Mouse (Mus musculus) neural tube, embryonic 11.5 days (tissue): ENCODE results near the gene Picalm. TPM values are rescaled to one million over a fixed set of nuclear protein-coding genes. Genes with fewer than 3 reads are reported as not detected.
"Not testable (repeated sequence)": the region's sequence is repeated elsewhere in the genome, so short reads cannot be mapped to it uniquely, and the experiment has no call there.

Experiments used
- ATAC-seq: fragments of 200-750 bp; cut with Nextera tagmentation; 2 replicates; pipeline ENCODE4 v1.8.0; 2017; ENCODE audit warnings: moderate number of reproducible peaks, mild to moderate bottlenecking, moderate TSS enrichment, moderate library complexity; ENCODE audit not compliant: insufficient read depth, low FRiP score, low TSS enrichment
- DNase-seq: peaks from one replicate; pipeline ENCODE4 v3.0.0-alpha.2; 2015; ENCODE audit warnings: low spot score
- H3K27ac ChIP-seq: fragments of 300-500 bp; sonication (generic); 2 replicates; pipeline ENCODE4 v1.5.1; 2014; ENCODE audit warnings: low read depth, mild to moderate bottlenecking, low read length
- H3K27me3 ChIP-seq: fragments of 300-500 bp; sonication (generic); 2 replicates; pipeline ENCODE4 v1.6.1; 2014; ENCODE audit warnings: mild to moderate bottlenecking, low read length, mixed read lengths; ENCODE audit not compliant: control insufficient read depth, insufficient read depth
- H3K36me3 ChIP-seq: fragments of 300-500 bp; sonication (generic); 2 replicates; pipeline ENCODE4 v1.6.1; 2014; ENCODE audit warnings: mild to moderate bottlenecking, low read length, moderate library complexity, mixed read lengths; ENCODE audit not compliant: control insufficient read depth, insufficient read depth
- H3K4me1 ChIP-seq: fragments of 300-500 bp; sonication (generic); 2 replicates; pipeline ENCODE4 v1.6.1; 2014; ENCODE audit warnings: low read length, mixed read lengths; ENCODE audit not compliant: control insufficient read depth, insufficient read depth
- H3K4me2 ChIP-seq: fragments of 300-500 bp; sonication (generic); 2 replicates; pipeline ENCODE4 v1.6.1; 2014; ENCODE audit warnings: low read depth, mild to moderate bottlenecking, moderate library complexity
- H3K4me3 ChIP-seq: fragments of 300-500 bp; sonication (generic); 2 replicates; pipeline ENCODE4 v1.5.1; 2014; ENCODE audit warnings: low read depth, low read length
- H3K9ac ChIP-seq: fragments of 300-500 bp; sonication (generic); 2 replicates; pipeline ENCODE4 v1.6.1; 2014; ENCODE audit warnings: mild to moderate bottlenecking, low read length
- H3K9me3 ChIP-seq: fragments of 300-500 bp; sonication (generic); 2 replicates; pipeline ENCODE4 v1.6.1; 2016; ENCODE audit warnings: low read length; ENCODE audit not compliant: control insufficient read depth
- WGBS: fragments of 180-500 bp; shearing (Covaris S2); extraction: QIAGEN DNeasy Blood & Tissue Kit; methylation state at CpG from one replicate; pipeline ENCODE4 v1.1.7; 2014; 5-methylcytosine and 5-hydroxymethylcytosine counted together
- polyA plus RNA-seq: library from polyadenylated mRNA; unstranded; fragments of >200 nt; fragmentation: Nextera tagmentation; extraction: Ambion mirVana; gene quantifications from 2 replicates; pipeline ENCODE4 v1.2.1, GENCODE M21; 2014

Picalm gene
- polyA plus RNA-seq, 1 experiment from 2014 or later = 37.5 TPM

- no peak for DNase-seq
- WGBS = 87% methylated on average over 2 of the region's 2 CpGs
These were observed 28.0 kb downstream of the Picalm start for GRCm38 (mm10) chr7:90158034-90158433.

GRCm38 (mm10) chr7:90160598-90160997 lies 30.6 kb downstream of the Picalm start:
- Histone ChIP-seq H3K36me3 (peaks cover 6% of the 10 kb centered on the region; the same call in 1 of the 2 replicates), H3K27me3 (no peaks in the 10 kb centered on the region), H3K9me3 (no peaks in the 10 kb centered on the region), H3K4me2 (no peak overlapping the region), H3K4me1 (no peaks in the 10 kb centered on the region), H3K9ac (no peak overlapping the region), H3K27ac (no peak overlapping the region), H3K4me3 (no peak overlapping the region)
- ATAC-seq (no peak), DNase-seq (no peak)
- 96% methylated on average over 5 of the region's 5 CpGs for WGBS

More at GRCm38 (mm10) chr7:90158034-90158433, 28.0 kb downstream of the Picalm start:
- Histone ChIP-seq H3K9me3 (no peaks in the 10 kb centered on the region), H3K4me2 (no peak overlapping the region), H3K4me3 (no peak overlapping the region), H3K27ac (no peak overlapping the region), H3K27me3 (no peaks in the 10 kb centered on the region), H3K9ac (no peak overlapping the region), H3K36me3 (peaks cover 6% of the 10 kb centered on the region; the same call in 1 of the 2 replicates), H3K4me1 (no peaks in the 10 kb centered on the region)
- ATAC-seq = no peak

DNA sequence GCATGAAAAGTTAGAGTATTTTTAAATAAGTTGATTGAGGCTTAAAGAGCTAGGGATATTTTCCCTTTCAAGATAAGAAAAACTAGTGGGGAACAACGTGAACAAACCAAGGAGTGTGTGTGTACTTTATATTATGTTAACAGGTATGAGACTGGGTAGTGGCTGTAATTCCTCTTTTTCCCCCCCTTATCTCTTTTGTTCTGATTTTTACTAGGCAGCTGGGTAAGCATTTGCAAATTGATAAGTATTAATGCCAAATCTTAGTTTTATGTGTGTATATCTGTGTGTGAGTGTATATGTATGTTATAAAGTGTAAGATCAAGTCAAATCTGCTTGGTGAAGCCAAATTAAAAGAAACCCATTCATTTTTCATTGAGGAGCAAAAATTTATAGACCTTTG lies 34.3 kb downstream of the Picalm start:
- H3K4me3 ChIP-seq = no peak overlapping the region
- DNase-seq (no peak), ATAC-seq (no peak)
- no peak overlapping the region for H3K9ac ChIP-seq
- H3K27ac ChIP-seq = no peak overlapping the region
- WGBS = 100% methylated on average over 1 of the region's 1 CpGs
- no peaks in the 10 kb centered on the region for H3K9me3 ChIP-seq
- peaks cover 10% of the 10 kb centered on the region; the same call in 1 of the 2 replicates for H3K36me3 ChIP-seq
- H3K27me3 ChIP-seq = no peaks in the 10 kb centered on the region
- H3K4me1 ChIP-seq = no peaks in the 10 kb centered on the region
- no peak overlapping the region for H3K4me2 ChIP-seq

DNA sequence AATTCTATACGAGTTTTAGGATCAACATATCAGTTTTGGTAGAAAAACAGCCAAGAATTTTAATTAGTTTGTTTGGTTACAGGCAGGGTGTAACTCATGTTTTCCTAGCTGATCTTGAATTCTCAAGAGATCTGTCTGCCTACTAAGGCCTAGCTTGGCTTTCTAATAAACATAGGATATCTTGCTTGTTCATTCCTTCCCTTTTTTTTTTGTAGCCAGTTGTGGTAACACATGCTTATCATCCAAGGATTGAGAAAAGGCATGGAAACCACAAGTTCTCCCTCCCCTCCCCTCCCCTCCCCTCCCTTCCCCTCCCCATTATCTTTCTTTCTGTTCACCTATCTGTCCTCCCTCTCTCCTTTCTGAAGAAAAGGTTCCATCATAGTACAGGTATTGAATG lies 36.0 kb downstream of the Picalm start:
- H3K9ac ChIP-seq = no peak overlapping the region
- H3K27me3 ChIP-seq = no peaks in the 10 kb centered on the region
- DNase-seq (no peak), ATAC-seq (no peak)
- H3K27ac ChIP-seq = no peak overlapping the region
- H3K36me3 ChIP-seq = peaks cover 8% of the 10 kb centered on the region; the same call in 1 of the 2 replicates
- no peaks in the 10 kb centered on the region for H3K9me3 ChIP-seq
- no peak overlapping the region for H3K4me3 ChIP-seq
- WGBS = 81% methylated on average over 1 of the region's 1 CpGs
- no peak overlapping the region for H3K4me2 ChIP-seq
- H3K4me1 ChIP-seq = no peaks in the 10 kb centered on the region

DNA sequence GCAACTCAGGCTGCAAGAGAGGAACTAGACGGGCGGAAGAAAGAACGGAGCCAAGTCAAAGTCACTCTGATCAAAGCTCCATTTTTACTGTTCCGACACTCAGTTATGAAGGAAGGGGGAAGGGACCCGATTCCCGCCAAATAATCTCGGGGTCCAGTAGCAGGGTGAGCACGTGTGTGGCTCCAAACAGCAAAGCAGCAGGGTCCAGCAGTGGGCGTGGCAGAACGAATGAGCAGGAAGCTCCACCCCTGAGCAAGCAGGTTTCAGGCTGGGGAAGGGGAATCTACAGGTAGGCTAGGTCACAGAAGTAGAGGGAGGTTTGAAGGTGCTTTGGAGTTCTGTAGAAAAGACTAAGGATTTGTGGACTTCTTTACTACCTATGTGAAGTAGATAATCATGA lies 37.8 kb downstream of the Picalm start:
- WGBS = 82% methylated on average over 10 of the region's 10 CpGs
- not testable (repeated sequence) for H3K4me3 ChIP-seq, H3K9ac ChIP-seq, H3K4me1 ChIP-seq, H3K9me3 ChIP-seq, H3K4me2 ChIP-seq, ATAC-seq, H3K27ac ChIP-seq, H3K36me3 ChIP-seq, DNase-seq, H3K27me3 ChIP-seq

- H3K4me3 ChIP-seq = no peak overlapping the region
- no peak overlapping the region for H3K27ac ChIP-seq
- ATAC-seq (no peak), DNase-seq (no peak)
- no peaks in the 10 kb centered on the region for H3K9me3 ChIP-seq
- no peaks in the 10 kb centered on the region for H3K36me3 ChIP-seq
- no peak overlapping the region for H3K9ac ChIP-seq
- 96% methylated on average over 1 of the region's 1 CpGs for WGBS
- H3K4me2 ChIP-seq = no peak overlapping the region
- no peaks in the 10 kb centered on the region for H3K4me1 ChIP-seq
- no peaks in the 10 kb centered on the region for H3K27me3 ChIP-seq
These were observed 43.8 kb downstream of the Picalm start for GRCm38 (mm10) chr7:90173778-90174177.

DNA sequence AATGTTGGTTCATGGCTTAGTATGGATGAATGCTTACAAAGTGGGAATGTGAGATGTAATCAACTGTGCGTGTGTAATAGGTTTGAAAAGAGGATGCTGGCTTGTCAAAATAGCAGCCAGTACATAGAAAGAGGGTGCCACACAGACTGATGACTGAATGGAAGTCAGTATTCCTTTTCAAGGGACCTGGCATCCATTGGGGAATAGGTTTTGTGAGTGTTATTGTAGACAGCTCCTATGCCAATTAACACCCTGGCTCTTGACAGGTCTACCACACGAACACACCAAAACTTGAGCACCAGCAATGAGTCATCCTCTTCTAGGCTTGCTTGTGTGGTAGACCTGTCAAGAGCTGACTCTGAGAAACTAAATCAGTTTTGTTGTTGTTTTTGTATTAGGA lies 45.6 kb downstream of the Picalm start:
- no peak for ATAC-seq
- H3K36me3 ChIP-seq = no peaks in the 10 kb centered on the region

DNA sequence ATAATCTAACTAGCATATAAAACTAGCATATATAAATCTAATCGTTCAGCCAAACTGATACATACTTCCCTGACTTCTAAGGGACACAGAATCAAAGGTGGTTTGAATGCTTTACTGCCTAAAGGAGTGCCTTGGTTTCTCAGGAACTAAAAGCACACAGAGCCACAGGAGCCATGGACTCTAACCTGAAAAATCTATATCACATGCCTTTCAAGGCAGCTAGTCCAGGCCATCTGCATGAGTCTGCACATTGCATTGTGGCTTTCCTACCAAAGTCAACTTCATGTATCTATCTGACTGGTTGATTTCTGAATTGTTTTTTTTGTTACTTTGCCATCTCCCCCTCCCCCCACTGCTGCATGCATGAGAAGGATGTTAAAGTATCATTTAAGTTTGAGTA lies 50.6 kb downstream of the Picalm start:
- Histone ChIP-seq H3K27me3 (no peaks in the 10 kb centered on the region), H3K9me3 (no peaks in the 10 kb centered on the region), H3K4me2 (no peak overlapping the region), H3K4me3 (no peak overlapping the region), H3K36me3 (no peaks in the 10 kb centered on the region), H3K27ac (no peak overlapping the region), H3K9ac (no peak overlapping the region), H3K4me1 (no peaks in the 10 kb centered on the region)
- no peak for DNase-seq
- ATAC-seq = no peak
- 91% methylated on average over 1 of the region's 1 CpGs for WGBS

More for the DNA sequence above, 45.6 kb downstream of the Picalm start:
- Histone ChIP-seq H3K27ac (no peak overlapping the region), H3K27me3 (no peaks in the 10 kb centered on the region), H3K4me2 (no peak overlapping the region), H3K4me1 (no peaks in the 10 kb centered on the region), H3K9me3 (no peaks in the 10 kb centered on the region), H3K9ac (no peak overlapping the region), H3K4me3 (no peak overlapping the region)
- 93% methylated on average over 2 of the region's 2 CpGs for WGBS
- DNase-seq = no peak

GRCm38 (mm10) chr7:90200251-90200650 lies 70.2 kb downstream of the Picalm start:
- no peak overlapping the region for H3K4me3 ChIP-seq
- H3K27ac ChIP-seq = no peak overlapping the region
- ATAC-seq = no peak
- H3K27me3 ChIP-seq = no peaks in the 10 kb centered on the region
- WGBS = 95% methylated on average over 5 of the region's 5 CpGs
- H3K9ac ChIP-seq = no peak overlapping the region
- no peaks in the 10 kb centered on the region for H3K4me1 ChIP-seq
- no peaks in the 10 kb centered on the region for H3K9me3 ChIP-seq
- no peak overlapping the region for H3K4me2 ChIP-seq
- no peak for DNase-seq
- 0 out of 2 replicates have a peak, but pooled peaks cover 3% of the 10 kb centered on the region for H3K36me3 ChIP-seq
